Mouse (Mus musculus) megakaryocyte, embryonic 14.5 days (primary cell): ENCODE measurements around the gene Sox10.

ENCODE experiments used
- FLI1 ChIP-seq: IDR thresholded peaks from 2 replicates; pipeline ENCODE4 v1.6.1; 2012; ENCODE audit warnings: low read length, inconsistent platforms, mixed read lengths
- GATA1 ChIP-seq: IDR thresholded peaks from 3 replicates; pipeline ENCODE4 v1.6.1; 2012; ENCODE audit warnings: mixed read lengths, low read length, inconsistent platforms, borderline replicate concordance

DNA sequence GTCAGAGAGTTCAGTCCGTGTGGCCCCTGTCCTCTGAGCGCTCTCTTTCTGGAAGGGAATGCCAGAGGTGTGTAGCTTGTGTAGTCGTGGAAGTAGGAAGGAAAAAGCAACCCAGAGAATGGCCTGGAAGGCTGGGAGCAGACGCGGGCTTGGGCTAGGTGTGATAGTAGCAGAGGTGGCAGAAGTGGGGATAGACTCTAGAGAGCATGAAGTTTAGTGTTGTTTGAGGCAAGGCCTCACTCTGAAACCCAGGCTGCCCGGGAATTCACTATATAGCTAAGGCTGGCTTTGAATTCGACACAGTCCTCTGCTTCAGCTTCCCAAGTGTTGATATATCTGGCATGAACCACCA lies 23.5 kb downstream of the Sox10 start:
- TF ChIP-seq GATA1 (no peak), FLI1 (no peak)
